8 mouse cellular contexts compared by ENCODE assay signal in the genomic region with DNA sequence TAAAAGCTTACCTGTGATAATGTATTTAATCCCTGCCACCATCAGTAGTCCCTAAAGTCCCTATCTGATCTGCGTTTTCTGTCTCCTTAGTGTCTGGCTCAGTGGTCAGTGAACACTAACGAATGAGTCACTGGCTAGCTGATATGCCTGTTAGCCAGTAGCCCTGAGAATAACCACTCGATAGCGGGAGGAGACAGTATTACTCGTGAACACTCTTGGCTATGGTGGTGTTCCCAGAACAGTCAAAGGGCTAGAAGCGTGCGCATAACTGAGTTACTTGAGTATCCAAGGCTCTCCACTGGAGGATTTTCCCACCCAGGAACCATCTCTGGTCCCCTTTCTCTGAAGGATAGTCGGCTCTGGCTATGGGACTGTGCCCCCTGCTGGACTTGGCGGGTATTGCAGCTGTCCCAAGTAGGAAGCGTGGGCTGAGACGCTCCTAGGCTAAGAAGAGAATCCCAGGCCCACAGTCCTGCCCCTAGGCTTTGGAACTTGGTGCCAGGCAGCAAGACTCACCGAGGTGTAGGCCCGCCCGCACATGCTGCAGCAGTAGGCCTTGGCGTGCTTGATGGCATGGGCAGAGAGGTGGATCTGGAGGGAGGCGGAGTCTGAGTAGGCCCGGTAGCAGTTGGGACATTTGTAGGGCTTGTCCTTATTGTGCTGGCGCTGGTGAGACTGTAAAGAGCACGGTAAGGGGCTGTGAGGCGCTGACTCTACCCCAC. TPM values are rescaled to one million over a fixed set of nuclear protein-coding genes. Genes with fewer than 3 reads are reported as not detected.
DNase-seq lines count a peak whose midpoint lies in the region; ATAC-seq and TF ChIP-seq lines count a peak whose summit lies in the region.

No protein-coding gene starts in this region.

- no peak overlapping the region for H3K4me2 ChIP-seq in forebrain, embryonic 13.5 days
- H3K4me2 ChIP-seq in lung, embryonic 14.5 days = no peak overlapping the region

- 42% methylated on average over 20 of the region's 20 CpGs for WGBS in forebrain, embryonic 13.5 days
- 50% methylated on average over 20 of the region's 20 CpGs for WGBS in lung, embryonic 14.5 days

- peak overlapping the region; percentile 2 for H3K27ac ChIP-seq in forebrain, embryonic 13.5 days
- no peak overlapping the region for H3K27ac ChIP-seq in lung, embryonic 14.5 days (ENCODE audit: low read depth)

- H3K36me3 ChIP-seq in E14TG2a.4 (ENCODE audit: insufficient read depth, low read length) = no peaks in the 10 kb centered on the region
- peaks cover 99% of the 10 kb centered on the region for H3K36me3 ChIP-seq in forebrain, embryonic 13.5 days (ENCODE audit: poor library complexity, severe bottlenecking)
- peaks cover 99% of the 10 kb centered on the region for H3K36me3 ChIP-seq in lung, embryonic 14.5 days (ENCODE audit: insufficient read depth)

- H3K9ac ChIP-seq in forebrain, embryonic 13.5 days = no peak overlapping the region
- H3K9ac ChIP-seq in lung, embryonic 14.5 days = no peak overlapping the region

- peaks cover 10% of the 10 kb centered on the region for H3K4me1 ChIP-seq in E14TG2a.4 (replicated peaks; ENCODE audit: low read depth, low read length)
- no peaks in the 10 kb centered on the region for H3K4me1 ChIP-seq in forebrain, embryonic 13.5 days
- no peaks in the 10 kb centered on the region for H3K4me1 ChIP-seq in lung, embryonic 14.5 days (ENCODE audit: insufficient read depth)

- peak overlapping the region; percentile 63 for H3K4me3 ChIP-seq in E14TG2a.4 (replicated peaks; ENCODE audit: low read length)
- H3K4me3 ChIP-seq in forebrain, embryonic 13.5 days = no peak overlapping the region
- H3K4me3 ChIP-seq in lung, embryonic 14.5 days (ENCODE audit: low read depth, low read length) = no peak overlapping the region

- no peaks in the 10 kb centered on the region for H3K9me3 ChIP-seq in E14TG2a.4 (ENCODE audit: low read length)
- no peaks in the 10 kb centered on the region for H3K9me3 ChIP-seq in forebrain, embryonic 13.5 days (replicated peaks)
- H3K9me3 ChIP-seq in lung, embryonic 14.5 days (ENCODE audit: low read depth, low read length) = no peaks in the 10 kb centered on the region

- peak; percentile 79 to 89 for DNase-seq in heart, postnatal 36 days
- DNase-seq in layer of hippocampus, adult 18-20 months (ENCODE audit: low spot score in 2 of 2) = peak; percentile 31 to 73
- peak; percentile 87 for DNase-seq in lung, embryonic 14.5 days
- peak; percentile 75 for DNase-seq in ovary, postnatal 14 days (ENCODE audit: low spot score)
- DNase-seq in thymus, postnatal 10 days (ENCODE audit: low spot score in 2 of 2) = peak; percentile 44 to 77

- intact Hi-C loops in heart, postnatal 36 days (cut with DNase I) = loop anchor here (1.0 to 2.0 kb wide), 3 partner anchors 65 to 164 kb away; no protein-coding TSS in a partner anchor

- no peaks in the 10 kb centered on the region for H3K27me3 ChIP-seq in E14TG2a.4 (ENCODE audit: insufficient read depth, low read length)
- no peaks in the 10 kb centered on the region for H3K27me3 ChIP-seq in forebrain, embryonic 13.5 days
- no peaks in the 10 kb centered on the region for H3K27me3 ChIP-seq in lung, embryonic 14.5 days (ENCODE audit: insufficient read depth, low read length)

- peak; percentile 99 for TF ChIP-seq CTCF in E14TG2a.4 (conservative IDR thresholded peaks at IDR 0.05; ENCODE audit: low read length)
- TF ChIP-seq CTCF in lung, embryonic 14.5 days (IDR thresholded peaks at IDR 0.05; ENCODE audit: low read depth) = peak; percentile 99

- ATAC-seq in cerebellum, adult (ENCODE audit: insufficient number of reproducible peaks, low FRiP score, low TSS enrichment) = peak; percentile 66; the same call in 1 of the 2 replicates
- peak; percentile 64 for ATAC-seq in forebrain, embryonic 13.5 days
- peak; percentile 52 for ATAC-seq in lung, embryonic 14.5 days (ENCODE audit: insufficient read depth)

RNA-seq across cellular contexts. Expression of gene A3galt2, which starts 21.6 kb away (rescaled TPM):
- 0.67 and 0.88 TPM in 2 replicates for polyA plus RNA-seq in forebrain, embryonic 13.5 days (2015; fragmentation: Nextera tagmentation; extraction: Ambion mirVana)
- under 1 TPM in 1 of 2 experiments, not detected in 1; 0.08 TPM for total RNA-seq in heart, postnatal 36 days (2021)
- total RNA-seq in layer of hippocampus, adult 18-20 months (2021) = under 1 TPM; 0.28 to 0.35 TPM
- 0.17 and 0.30 TPM in 2 replicates for polyA plus RNA-seq in lung, embryonic 14.5 days (2014; fragmentation: Nextera tagmentation; extraction: Ambion mirVana)

RNA-seq across cellular contexts. Expression of gene Zfp362, which starts 29.1 kb away (rescaled TPM):
- polyA plus RNA-seq in forebrain, embryonic 13.5 days (2015; fragmentation: Nextera tagmentation; extraction: Ambion mirVana) = 42.3 and 46.9 TPM in 2 replicates
- total RNA-seq in heart, postnatal 36 days (2021) = 10 to 100 TPM; 12.5 to 14.3 TPM
- 10 to 100 TPM; 24.3 to 25.4 TPM for total RNA-seq in layer of hippocampus, adult 18-20 months (2021)
- 41.9 and 48.0 TPM in 2 replicates for polyA plus RNA-seq in lung, embryonic 14.5 days (2014; fragmentation: Nextera tagmentation; extraction: Ambion mirVana)
